Mouse (Mus musculus): ENCODE data around the gene Ticam1.

The Ticam1 gene

DNA sequence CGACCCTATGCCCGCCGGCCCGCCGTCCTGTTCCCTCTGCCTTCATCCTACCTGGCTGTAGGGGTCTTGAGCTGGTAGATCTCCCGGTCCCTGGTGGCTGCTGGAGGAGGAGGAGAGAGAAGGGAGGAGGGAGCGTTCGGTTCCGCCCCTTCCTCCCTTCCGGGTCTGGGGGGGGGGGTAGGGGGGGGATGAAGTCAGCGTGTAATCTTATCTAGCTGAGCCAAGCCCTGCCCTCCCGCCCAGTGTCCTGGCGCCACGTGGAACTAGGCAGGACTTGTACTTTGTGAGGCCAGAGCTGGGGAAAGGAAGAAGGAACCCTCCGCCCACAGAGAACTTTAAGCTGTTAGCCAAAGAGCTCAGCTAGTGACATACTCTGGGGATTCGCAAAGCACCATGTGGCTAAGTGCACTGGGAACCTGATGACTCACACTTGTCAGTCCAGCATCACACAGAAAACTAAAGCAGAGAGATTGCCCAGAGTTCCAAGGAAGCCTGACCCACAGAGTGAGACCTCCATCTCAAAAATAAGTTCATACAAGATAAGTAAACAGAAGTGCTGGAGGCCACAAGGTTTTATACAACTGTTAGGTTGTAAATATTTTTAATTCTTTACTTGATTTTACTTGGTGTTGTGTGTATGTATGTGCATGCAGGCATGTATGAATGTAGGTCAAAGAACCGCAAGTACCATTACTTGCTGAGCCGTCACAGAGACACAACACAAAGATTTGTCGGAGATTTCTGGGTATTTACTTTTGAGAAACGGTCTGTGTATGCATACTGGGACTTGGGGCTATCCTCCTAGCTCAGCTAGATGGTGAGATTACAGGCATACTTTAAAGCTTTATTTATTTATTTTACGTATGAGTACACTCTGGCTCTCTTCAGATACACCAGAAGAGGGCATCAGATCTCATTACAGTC is at the start of gene Ticam1:
Ticam1 (minus strand) TSS at position 144 of the 924 bp plus-strand sequence.
- DNase-seq (ENCODE audit: low spot score in 2 of 2) = peak; percentile 57 to 64

DNA sequence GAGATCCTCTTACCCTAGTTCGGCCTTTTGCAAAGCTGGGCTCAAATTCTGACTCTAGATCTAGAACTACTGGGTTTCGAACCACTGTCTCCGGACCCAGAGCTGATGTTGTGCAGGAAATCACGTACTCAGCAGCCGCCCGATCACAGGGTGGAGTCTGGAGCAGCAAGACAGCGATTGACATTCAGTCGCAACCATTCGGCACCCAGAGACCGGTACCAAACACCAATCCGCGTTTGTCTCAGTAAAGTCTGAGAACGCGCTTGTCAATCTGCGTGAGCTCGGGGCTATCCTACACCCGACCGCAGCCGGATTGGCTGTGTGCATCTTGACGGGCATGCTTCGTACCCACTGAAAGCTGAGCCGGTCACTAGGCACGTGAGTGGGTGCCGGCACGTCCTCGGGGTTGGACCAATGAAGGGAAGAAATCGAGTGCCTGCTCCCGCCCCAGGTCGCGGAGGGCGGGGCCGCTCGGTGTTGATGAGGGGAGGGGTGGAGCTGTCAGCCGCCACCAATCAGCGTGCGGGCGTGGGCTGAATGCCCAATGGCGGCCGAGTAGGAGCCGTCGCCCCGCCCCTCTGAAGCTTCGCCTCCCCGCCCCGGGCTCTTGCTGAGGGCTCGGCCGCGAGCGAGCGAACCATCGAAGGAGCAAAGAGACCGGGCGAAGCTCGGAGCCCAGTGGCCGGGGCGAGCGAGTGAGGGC is 49.0 kb upstream of the Ticam1 start, which contains the start of gene Kdm4b:
Kdm4b (plus strand) TSS at position 613 of the 703 bp plus-strand sequence.
- DNase-seq (ENCODE audit: low spot score in 2 of 2) = peak; percentile 98 to 99

DNA sequence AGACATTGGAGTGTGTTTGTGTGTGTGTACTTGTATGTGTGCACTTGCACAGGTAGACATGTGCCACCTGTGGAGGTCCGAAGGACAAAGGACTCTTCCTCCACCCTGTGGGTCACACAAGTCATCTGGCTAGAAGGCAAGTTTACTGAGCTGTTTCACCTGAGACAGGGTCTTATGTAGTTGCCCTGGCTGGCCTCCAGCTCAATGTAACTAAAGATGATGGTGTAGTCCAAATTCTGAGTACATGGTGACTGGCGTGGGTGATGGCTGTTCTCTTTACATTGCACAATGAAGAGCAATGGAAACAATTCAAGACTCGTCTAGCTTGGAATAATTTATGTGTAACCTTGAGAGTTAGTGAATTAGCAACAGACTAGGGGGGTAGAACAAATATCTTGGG is 47.8 kb upstream of the Ticam1 start:
- no peak for DNase-seq (ENCODE audit: low spot score in 2 of 2)

DNA sequence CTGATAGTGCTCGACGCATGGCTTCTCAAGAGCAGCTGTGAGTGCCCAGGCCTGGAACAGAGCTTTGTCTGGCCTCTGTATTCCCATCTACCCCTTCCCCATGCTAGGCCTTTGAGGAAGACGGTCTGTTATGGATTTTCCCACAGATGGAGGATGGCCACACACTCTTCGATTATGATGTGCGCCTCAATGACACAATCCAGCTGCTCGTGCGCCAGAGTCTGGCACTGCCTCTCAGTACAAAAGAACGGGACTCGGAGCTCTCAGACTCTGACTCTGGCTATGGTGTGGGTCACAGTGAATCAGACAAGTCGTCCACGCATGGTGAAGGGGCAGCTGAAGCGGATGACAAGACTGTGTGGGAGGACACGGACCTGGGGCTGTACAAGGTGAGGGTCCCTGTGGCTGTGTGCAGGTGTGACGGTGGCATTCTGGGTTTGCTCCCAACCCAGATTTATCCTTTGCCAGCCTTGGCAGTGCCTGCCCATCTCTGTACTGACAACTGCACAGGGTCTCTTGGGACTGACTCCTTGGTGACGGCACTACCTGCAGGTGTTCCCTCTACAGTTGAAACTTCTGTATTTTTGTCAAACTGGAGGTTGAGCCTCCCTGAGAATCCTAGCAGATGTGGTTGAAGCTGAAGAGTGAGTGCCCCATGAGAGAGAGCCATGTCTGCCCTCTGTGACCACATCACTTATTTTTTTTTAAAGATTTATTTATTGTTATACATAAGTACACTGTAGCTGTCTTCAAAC is 32.8 kb upstream of the Ticam1 start:
- DNase-seq (ENCODE audit: low spot score in 2 of 2) = no peak

DNA sequence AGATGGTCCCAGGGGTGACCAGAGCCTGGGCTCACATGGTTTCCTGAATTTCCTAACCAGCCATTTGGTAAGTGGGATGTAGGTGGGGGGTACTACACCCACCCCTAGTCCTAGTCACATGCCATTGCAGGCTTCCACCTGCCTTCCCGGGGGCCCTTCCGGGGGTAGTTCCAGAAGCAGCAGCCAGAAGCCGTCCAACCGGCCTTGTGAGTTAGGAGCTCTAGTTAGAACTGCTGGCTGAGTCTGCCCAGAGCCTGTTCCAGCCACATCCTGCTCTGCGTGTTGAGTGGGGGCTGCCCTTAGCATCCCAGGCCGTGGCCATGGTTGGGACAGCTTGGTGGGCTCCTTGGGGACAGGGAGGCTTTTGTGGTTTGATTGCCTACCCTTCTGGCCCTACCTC is 31.5 kb upstream of the Ticam1 start:
- no peak for DNase-seq (ENCODE audit: low spot score in 2 of 2)

DNA sequence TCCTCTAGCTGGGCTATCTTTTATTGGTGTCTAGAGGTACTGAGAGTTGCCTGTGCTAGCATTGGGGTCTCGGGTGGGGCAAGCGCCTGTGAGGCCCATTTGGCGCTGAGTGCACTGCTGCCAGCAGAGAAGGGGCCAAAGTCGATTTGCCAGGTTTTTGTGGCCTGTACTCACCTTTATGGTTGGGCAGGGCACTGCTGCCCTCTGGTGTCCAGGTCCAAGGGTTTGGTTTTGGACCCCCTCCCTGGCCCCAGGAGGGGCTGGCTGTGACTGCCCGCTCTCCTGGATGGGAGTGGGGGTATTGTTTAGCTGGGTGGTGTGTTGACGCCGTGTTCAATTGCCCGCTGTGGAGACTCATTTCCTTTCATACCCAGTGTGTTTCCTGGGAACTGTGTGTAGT is 29.2 kb upstream of the Ticam1 start:
- peak in 1 of 2 experiments; percentile 50 for DNase-seq (ENCODE audit: low spot score in 2 of 2)

DNA sequence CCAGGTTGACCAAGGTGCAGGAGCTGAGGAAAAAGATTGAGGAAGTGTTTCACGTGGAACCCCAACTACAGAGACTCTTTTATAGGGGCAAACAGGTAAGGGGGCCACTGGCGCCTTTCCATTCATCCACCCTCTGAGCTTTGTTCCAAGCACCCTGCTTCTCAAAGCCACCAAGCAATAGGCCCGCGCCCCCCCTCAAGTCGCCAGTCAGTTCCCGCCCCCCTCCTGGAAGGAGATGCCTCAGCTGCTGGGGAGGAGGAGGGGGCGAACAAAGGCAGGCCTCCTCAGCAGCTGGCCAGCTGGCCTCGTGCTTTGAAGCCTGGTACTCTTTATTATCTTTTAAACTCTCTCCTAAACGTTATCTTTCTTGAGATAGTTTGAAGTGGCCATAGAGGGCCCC is 28.6 kb upstream of the Ticam1 start:
- DNase-seq (ENCODE audit: low spot score in 2 of 2) = no peak

DNA sequence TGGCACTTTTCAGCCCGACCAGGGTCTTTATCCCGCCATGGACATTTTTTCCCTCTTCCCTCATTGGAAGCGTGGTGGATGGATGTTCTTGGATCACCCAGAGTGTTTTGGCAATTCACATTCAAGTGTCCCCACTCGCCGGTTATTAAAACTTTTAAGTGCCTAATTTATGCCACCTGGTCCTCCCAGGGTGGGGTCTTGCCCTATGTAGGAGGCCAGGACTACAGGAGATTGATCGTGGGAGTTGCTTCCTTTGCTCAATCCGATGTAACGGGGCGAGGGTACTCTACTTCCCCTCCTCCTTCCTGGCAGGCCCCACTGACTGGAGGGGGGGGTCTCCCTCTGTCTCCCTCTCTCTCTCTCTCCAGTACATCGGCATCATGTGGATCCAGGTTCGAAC is 28.1 kb upstream of the Ticam1 start:
- DNase-seq (ENCODE audit: low spot score in 2 of 2) = no peak

DNA sequence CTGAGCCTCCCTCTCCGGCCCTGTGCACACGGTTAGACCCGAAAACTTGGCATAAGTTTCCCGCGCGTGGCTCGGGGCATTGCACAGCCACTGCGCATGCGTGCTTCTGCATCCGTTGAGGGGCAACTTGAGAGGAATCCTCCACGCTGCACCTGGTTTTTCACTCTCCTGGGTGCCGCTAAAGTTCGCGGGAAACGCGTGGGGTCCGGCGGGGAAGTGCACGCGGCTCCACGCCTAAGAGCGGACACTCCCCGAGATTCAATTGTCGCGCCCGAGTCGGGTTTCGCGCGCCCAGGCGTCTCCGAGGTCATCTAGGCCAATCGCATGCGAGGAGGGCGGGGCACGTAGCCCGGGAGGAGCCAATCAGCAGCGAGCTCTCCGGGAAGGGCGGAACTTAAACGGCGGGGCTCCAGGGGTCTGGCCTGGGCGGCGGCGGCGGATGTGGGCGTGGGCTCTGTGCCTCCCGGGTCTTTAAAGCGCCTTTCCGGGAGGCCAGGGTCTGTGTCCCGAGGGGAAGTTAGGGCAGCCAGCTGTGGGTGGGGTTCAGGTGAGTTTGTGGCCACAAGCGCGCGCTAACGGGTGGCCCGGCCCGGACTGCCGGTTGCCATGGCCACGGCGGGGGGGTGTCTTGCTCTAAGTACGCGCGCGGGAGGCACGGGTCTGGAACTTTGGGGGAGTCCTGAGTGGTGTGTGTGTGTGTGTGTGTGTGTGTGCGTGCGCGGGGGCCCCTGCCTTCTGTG is 27.4 kb upstream of the Ticam1 start:
- DNase-seq (ENCODE audit: low spot score in 2 of 2) = peak; percentile 96 to 97

DNA sequence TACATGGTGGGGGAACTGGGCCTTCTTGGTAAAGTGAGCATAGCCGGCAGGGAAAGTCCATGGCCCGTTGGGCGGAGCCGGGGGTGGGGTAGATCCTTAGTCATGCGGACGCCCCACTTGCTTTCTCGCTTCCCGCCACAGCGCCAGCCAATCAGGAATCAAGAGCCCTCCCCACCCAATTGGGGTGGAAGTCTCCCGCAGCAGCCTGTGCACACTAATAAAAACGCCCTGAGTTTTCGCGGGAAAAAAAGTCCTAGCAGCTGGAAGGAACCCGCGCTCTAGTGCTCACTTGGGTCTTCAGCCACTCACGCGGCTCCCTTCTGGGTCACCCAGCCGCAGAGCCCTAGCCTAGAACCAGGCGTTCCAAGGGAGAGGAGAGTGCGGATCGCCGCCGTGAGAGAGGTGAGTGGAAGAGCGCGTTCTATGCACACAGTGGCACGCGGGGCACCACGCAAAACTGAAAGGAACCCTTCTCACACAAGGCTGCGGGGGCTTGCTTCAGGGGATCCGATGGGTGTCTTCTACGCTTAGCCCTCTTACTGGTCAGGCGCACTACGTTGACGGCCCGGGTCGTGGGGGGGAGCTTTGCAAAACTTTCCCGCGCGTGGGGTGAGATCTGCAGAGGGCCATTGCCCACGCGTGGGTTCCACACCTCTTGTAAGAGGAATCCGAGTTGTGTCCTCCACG is 26.7 kb upstream of the Ticam1 start, which contains the start of gene Uhrf1:
Uhrf1 (plus strand) TSS at position 162 of the 687 bp plus-strand sequence.
- DNase-seq (ENCODE audit: low spot score in 2 of 2) = peak; percentile 78 to 84

DNA sequence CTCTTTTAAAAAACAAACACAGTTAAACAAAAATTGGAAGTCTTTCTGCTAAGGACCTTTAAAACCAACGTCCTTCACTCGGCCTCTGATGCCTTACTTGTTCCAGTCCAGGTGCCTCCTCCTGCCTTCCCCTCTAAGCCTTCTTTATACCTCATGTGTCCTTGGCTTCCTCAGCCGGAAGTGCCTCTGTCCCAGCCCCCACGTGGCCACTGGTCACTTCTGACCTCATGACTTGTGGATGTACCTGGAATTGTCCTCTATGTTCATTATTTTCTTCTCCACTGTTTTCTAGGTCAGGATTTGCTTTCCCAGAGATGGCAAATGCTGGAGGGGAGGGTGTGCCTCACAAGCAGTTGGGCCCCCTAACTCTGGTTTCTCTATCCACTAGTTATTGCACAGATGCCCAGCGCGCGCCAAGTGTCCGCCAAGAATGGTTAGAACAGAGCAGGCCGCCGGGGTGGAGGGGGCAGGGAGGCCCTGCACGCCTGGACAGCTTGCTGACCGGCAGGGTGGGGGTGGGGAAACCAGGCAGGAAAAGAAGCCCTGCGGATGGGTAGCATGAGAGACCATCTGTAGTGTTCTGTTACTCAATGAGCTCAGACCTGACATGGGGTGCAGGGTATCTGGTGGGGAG is 25.9 kb upstream of the Ticam1 start:
- DNase-seq (ENCODE audit: low spot score in 2 of 2) = peak in 1 of 2 experiments; percentile 39

DNA sequence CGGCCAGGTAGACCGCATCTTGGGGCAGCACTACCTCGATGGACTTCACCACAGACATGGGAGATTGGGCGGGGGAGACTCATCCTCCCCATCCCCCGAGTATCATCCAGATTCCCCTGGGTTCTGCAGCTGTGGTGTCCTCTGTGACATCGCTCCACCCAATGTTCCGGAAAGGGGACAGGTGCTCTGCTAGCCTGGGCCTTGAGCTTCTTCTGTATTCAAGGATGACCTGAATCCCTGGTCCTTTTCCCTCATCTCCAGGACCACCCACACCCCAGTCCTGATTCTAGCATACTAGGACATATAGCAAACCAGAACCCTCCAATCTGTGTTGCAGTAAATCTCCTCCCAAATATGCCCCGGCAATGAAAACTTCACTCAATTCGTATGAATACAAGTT is 23.6 kb upstream of the Ticam1 start, which contains the start of gene Arrdc5:
Arrdc5 (minus strand) TSS at position 101 of the 400 bp plus-strand sequence.
- no peak for DNase-seq (ENCODE audit: low spot score in 2 of 2)

DNA sequence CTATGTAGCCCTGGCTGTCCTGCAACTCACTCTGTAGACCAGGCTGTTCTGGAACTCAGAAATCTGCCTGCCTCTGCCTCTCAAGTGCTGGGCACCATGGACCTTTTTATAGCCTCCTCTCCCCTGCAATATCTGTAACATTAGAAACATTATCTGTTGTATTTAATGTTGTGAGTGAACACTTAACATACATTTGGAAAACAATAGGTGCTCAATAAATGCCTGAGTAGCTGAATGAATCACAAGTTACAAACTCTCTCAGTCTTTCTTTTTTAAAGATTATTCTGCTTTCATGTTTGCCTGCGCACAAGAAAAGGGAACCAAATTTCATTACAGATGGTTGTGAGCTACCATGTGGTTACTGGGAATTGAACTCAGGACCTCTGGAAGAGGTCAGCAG is 21.7 kb upstream of the Ticam1 start:
- no peak for DNase-seq (ENCODE audit: low spot score in 2 of 2)

DNA sequence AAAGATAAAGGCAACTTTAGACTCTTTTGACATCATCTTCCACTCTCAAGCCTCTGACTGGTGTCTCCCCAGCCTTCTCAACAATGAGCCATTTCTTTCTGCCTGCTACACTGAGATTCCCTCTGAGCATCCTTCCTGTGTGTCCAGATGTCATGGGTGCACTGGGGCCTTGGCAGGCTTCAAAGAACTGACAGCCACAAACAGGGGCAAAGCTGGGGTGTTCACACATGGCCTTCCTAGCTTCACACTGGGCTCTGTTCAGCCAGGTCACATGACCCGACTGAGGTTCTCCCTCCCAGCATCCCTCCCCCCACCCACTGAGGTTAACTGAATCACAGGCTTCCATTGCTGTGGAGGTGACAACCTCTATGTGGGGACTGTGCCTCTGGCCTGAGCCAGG is 19.6 kb upstream of the Ticam1 start:
- DNase-seq (ENCODE audit: low spot score in 2 of 2) = peak; percentile 28 to 37

DNA sequence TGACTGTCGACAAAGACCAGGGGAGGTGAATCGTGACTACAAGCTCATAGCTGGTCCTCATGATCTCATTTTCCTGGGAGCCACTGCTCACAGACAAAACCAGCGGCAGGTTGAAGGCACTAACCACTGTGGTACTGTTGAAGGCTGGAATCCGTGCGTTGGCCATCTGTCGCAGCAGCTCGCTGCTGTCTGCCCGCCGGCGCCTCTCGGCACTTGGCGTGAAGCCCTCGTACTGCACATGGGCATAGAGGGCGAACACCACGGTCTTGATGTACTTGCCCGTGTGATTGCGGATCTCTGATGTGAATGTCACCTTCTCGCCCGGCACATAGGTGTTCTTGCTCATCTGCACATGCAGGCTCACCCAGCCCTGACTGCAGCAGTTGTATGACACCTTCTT is 17.7 kb upstream of the Ticam1 start:
- DNase-seq (ENCODE audit: low spot score in 2 of 2) = no peak

DNA sequence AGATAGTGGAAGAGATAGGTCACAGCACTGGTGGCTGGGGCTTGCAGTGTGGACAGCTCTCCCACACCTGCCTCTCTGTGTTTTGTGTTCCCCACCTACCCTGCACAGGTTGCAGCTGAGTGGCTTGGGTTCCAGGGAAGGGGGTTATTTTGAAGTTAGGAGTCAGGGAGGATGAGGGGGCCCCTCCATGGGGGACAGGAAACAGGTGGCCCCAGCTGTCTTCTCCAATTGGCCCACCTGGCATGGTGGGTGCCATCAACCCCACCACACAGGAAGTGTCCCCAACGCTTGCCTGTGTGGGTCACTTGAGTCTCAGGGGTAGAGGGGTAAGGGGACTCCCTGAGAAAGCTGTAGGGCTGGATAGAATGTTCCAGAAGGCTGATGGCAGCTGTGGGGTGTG is 16.7 kb upstream of the Ticam1 start:
- DNase-seq (ENCODE audit: low spot score in 2 of 2) = peak; percentile 82 to 92

DNA sequence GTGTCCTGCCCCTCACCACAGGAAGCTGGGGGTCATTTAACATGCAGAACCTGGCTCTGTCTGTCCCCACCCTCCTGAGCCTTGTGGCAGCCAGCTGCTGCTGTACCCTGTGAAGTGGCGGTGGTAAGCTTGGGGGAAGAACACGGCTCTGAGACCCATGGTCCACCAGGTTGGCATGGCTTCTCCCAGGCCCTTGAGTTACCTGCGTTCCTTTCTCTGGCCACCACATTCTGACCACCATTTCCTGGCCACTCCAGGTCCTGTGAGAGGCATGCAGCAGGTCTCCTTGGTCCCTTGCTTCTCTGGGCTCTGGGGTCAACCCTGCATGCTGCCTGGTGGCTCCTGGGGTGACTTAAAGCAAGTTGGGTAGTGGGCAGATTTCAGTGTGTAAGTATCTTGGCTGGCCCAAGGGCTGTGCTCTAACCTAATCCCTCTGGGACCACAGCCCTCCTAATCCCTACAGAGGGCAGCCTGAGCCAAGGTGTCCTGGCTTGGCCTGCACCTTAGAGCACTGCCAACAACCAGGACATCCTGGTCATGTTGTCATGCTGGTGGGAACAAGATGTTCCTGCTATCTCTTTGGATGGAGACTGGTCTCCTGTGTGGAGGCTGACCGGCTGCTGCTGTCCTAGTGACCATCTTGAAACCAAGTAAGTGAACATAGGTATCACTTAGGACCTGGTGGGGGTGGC is 16.1 kb upstream of the Ticam1 start, which contains the start of gene Plin3:
Plin3 (minus strand) TSS at position 343 of the 692 bp plus-strand sequence.
- DNase-seq (ENCODE audit: low spot score in 2 of 2) = peak; percentile 47 to 55

DNA sequence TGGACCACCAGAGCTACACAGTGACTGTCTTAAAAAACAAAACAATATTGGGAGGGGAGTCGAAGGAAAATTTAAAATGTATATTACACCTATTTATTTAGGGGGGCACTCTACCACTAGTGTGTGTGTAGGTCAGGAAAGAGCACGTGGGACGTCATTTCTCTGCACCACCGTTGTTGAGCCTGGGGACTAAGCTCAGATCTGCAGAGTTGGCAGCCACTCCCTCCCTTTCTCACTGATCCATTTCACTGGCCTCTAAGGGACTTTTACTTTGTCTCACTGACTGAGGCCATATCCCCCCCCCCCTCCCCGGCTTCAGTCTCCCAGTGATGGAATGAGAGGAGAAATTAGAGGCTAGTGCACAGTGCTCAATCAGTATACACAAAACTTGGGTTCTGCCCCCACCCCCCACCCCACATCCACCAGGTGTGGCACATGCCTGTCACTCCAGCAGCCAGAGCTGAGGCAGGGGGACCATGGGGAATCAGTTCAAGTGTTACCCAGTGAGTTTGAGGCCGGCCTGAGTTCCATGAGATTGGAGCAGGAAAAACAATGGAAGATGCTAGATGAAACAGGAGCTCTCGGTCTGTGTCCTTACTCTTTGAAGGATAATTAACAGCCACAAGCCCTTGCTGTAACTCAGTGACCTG is 15.4 kb upstream of the Ticam1 start:
- peak; percentile 65 to 68 for DNase-seq (ENCODE audit: low spot score in 2 of 2)

DNA sequence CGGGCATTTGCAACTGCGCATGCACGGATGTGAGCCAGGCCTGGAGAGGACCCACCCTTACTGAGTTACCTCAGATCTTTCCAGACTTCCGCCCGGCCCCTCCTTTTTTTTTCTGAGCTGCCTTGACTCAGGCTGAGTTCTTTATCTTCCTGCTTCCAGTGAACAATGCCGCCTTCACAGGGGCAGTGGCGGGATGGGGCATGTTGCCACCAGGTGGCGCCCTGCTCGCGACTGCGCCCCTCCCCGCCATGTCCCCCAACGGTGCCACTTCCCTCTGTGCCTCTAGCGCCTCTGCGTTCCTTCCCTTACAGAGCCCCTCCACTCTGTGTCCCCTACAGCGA is 14.6 kb upstream of the Ticam1 start:
- DNase-seq (ENCODE audit: low spot score in 2 of 2) = peak; percentile 97 to 98
